Mouse (Mus musculus) lung, embryonic 15.5 days (tissue): Measurements from ENCODE around the gene Nrg3. TPM values are rescaled to one million over a fixed set of nuclear protein-coding genes. Genes with fewer than 3 reads are reported as not detected.

Source experiments
- ATAC-seq: fragments of 200-750 bp; cut with Nextera tagmentation; 2 replicates; pipeline ENCODE4 v1.8.0; 2017; ENCODE audit warnings: moderate number of reproducible peaks, borderline replicate concordance; ENCODE audit not compliant: low FRiP score, low TSS enrichment; ENCODE audit errors: extremely low read depth
- H3K27ac ChIP-seq: fragments of 300-500 bp; sonication (generic); 2 replicates; pipeline ENCODE4 v1.5.1; 2015; ENCODE audit warnings: moderate library complexity, mild to moderate bottlenecking, inconsistent platforms
- H3K27me3 ChIP-seq: fragments of 300-500 bp; sonication (generic); 2 replicates; pipeline ENCODE4 v1.6.1; 2015; ENCODE audit warnings: inconsistent platforms
- H3K36me3 ChIP-seq: fragments of 300-500 bp; sonication (generic); 2 replicates; pipeline ENCODE4 v1.6.1; 2015; ENCODE audit warnings: inconsistent platforms
- H3K4me1 ChIP-seq: fragments of 300-500 bp; sonication (generic); 2 replicates; pipeline ENCODE4 v1.6.1; 2015; ENCODE audit warnings: inconsistent platforms
- H3K4me2 ChIP-seq: fragments of 300-500 bp; sonication (generic); 2 replicates; pipeline ENCODE4 v1.6.1; 2015; ENCODE audit warnings: inconsistent platforms, mild to moderate bottlenecking, moderate library complexity
- H3K4me3 ChIP-seq: fragments of 300-500 bp; sonication (generic); 2 replicates; pipeline ENCODE4 v1.5.1; 2015; ENCODE audit warnings: mild to moderate bottlenecking, inconsistent platforms
- H3K9ac ChIP-seq: fragments of 300-500 bp; sonication (generic); 2 replicates; pipeline ENCODE4 v1.6.1; 2015; ENCODE audit warnings: inconsistent platforms
- H3K9me3 ChIP-seq: fragments of 300-500 bp; sonication (generic); 2 replicates; pipeline ENCODE4 v1.6.1; 2016; ENCODE audit warnings: inconsistent platforms
- WGBS: fragments of 180-500 bp; shearing (Covaris S2); methylation state at CpG from one replicate; pipeline ENCODE4 v1.1.7; 2015; 5-methylcytosine and 5-hydroxymethylcytosine counted together
- microRNA-seq: library from miRNA; unstranded; fragments of <30 nt; microRNA quantifications from one replicate; pipeline ENCODE4, GENCODE M21; 2016
- polyA plus RNA-seq: library from polyadenylated mRNA; unstranded; fragments of >200 nt; fragmentation: Nextera tagmentation; extraction: Ambion mirVana; gene quantifications from 2 replicates; pipeline ENCODE4 v1.2.1, GENCODE M21; 2015

Gene Nrg3
- polyA plus RNA-seq, 1 experiment from 2014 or later = 0.19 TPM

DNA sequence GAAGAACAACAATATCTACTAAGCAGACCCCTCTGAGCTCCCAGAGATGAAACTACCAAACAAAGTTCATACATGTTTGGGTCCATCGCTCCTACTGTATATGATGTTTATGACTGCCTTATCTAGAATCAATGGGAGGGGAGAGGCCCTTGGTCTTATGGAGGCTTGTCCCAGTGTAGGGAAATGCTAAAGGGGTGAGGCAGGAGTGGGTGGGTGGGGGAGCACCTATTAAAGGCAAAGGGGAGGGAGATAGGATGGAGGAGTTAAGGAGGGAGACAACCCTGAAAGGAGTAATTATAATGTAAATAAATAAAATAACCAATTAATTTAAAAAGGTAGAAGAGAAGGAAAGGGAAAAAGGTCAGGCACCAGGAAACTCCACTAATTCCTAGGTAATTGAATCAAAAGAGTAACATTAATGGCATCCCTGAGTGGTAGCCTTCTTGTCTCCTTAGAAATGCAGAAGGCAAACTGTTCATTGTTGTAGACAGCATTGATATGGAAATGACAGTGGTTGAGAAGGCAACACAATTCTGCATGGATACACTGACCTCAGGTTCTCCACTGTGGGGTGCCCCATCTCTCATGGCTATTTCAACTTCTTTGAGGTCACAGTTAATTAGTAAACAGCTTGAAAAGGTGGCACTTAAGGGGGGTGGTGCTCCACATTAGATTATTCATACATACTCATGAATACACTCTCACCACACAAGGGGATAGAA, 1152.1 kb downstream of the Nrg3 start:
- no peak overlapping the region for H3K4me3 ChIP-seq
- H3K4me2 ChIP-seq = no peak overlapping the region
- H3K9me3 ChIP-seq = no peaks in the 10 kb centered on the region
- no peak overlapping the region for H3K27ac ChIP-seq
- H3K27me3 ChIP-seq = no peaks in the 10 kb centered on the region
- ATAC-seq = no peak
- H3K4me1 ChIP-seq = no peaks in the 10 kb centered on the region
- 97% methylated on average over 1 of the region's 1 CpGs for WGBS
- no peak overlapping the region for H3K9ac ChIP-seq
- H3K36me3 ChIP-seq = no peaks in the 10 kb centered on the region

Small RNAs within 50 kb of the gene (microRNA-seq; reads per million reads assigned to microRNA genes)
- not detected for gene Gm27332
